Mouse (Mus musculus) CD4-positive, CD25-positive, alpha-beta regulatory T cell, adult 2 months (primary cell): Measurements from ENCODE around the gene Gsk3b.
"Not testable (repeated sequence)": the region's sequence is repeated elsewhere in the genome, so short reads cannot be mapped to it uniquely, and the experiment has no call there.

Experiments used
- DNase-seq: peaks from one replicate; pipeline ENCODE4 v3.0.0-alpha.2; 2012; ENCODE audit warnings: low read depth, low spot score

Gene Gsk3b

GRCm38 (mm10) chr16:38088629-38089446 lies at the start of gene Gsk3b:
Gene Gsk3b, plus strand, starts transcription at chr16:38089001.
- peak; percentile 99 for DNase-seq

GRCm38 (mm10) chr16:38042160-38042559 lies 46.6 kb upstream of the Gsk3b start:
- DNase-seq: no peak

GRCm38 (mm10) chr16:38044551-38044950 lies 44.2 kb upstream of the Gsk3b start:
- no peak for DNase-seq

GRCm38 (mm10) chr16:38047781-38048558 lies 40.8 kb upstream of the Gsk3b start:
- no peak for DNase-seq

- no peak for DNase-seq
These were observed 30.9 kb upstream of the Gsk3b start for GRCm38 (mm10) chr16:38057898-38058297.

GRCm38 (mm10) chr16:38058836-38059235 lies 30.0 kb upstream of the Gsk3b start:
- no peak for DNase-seq

GRCm38 (mm10) chr16:38059631-38060030 lies 29.2 kb upstream of the Gsk3b start:
- DNase-seq: no peak

GRCm38 (mm10) chr16:38073859-38074631 lies 14.8 kb upstream of the Gsk3b start:
- DNase-seq: not testable (repeated sequence)

GRCm38 (mm10) chr16:38080201-38080600 lies 8.6 kb upstream of the Gsk3b start:
- no peak for DNase-seq

GRCm38 (mm10) chr16:38087231-38087630 lies 1.6 kb upstream of the Gsk3b start:
- no peak for DNase-seq

- DNase-seq: no peak
These were observed 1.1 kb upstream of the Gsk3b start for GRCm38 (mm10) chr16:38087645-38088125.

- DNase-seq: no peak
These were observed 624 bp upstream of the Gsk3b start for GRCm38 (mm10) chr16:38088126-38088628.

- no peak for DNase-seq
These were observed 808 bp downstream of the Gsk3b start for GRCm38 (mm10) chr16:38089447-38090170.

GRCm38 (mm10) chr16:38090341-38091005 lies 1.7 kb downstream of the Gsk3b start:
- peak; percentile 37 for DNase-seq

GRCm38 (mm10) chr16:38091041-38091440 lies 2.2 kb downstream of the Gsk3b start:
- DNase-seq: peak; percentile 19

- DNase-seq: no peak
These were observed 2.9 kb downstream of the Gsk3b start for GRCm38 (mm10) chr16:38091706-38092105.

- DNase-seq: peak; percentile 36
These were observed 3.8 kb downstream of the Gsk3b start for GRCm38 (mm10) chr16:38092598-38092997.

GRCm38 (mm10) chr16:38095181-38095851 lies 6.5 kb downstream of the Gsk3b start:
- DNase-seq: no peak

- no peak for DNase-seq
These were observed 8.7 kb downstream of the Gsk3b start for GRCm38 (mm10) chr16:38097521-38097920.

GRCm38 (mm10) chr16:38099325-38099724 lies 10.5 kb downstream of the Gsk3b start:
- no peak for DNase-seq
